Mouse (Mus musculus): ENCODE data around the gene Fgfr2.

DNA sequence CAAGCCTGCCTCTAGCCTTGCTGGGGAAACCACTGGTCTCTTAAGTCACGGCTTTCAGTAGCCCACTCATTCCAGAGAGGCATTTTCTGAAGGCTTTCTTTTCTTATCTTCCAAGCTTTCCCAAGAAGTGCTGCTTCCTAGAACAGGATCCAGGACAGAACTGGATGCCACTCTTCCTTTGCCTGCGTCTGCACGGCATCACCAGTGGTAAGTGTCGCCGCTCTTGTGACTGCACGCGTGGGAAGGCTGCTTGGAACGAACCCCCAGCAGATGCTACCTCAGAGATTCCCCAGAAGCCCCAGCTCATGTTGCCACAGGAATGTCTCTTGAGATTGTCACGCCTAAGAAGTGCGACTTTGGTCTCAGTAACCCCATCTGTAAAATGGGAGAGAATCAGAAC lies 2307.5 kb downstream of the Fgfr2 start:
- TF ChIP-seq CTCF (IDR thresholded peaks at IDR 0.05; ENCODE audit: control insufficient read depth, insufficient read depth, insufficient replicate concordance, low read depth, low read length) (no peak), POLR2A (IDR thresholded peaks at IDR 0.05; ENCODE audit: control insufficient read depth, low read depth, low read length) (no peak)
